Mouse (Mus musculus): ENCODE results near the gene Crb3. TPM values are rescaled to one million over a fixed set of nuclear protein-coding genes. Genes with fewer than 3 reads are reported as not detected.
A peak's percentile ranks its signal among the peaks of the same experiment; 100 is the strongest.

Gene Crb3
- polyA plus RNA-seq, 1 experiment from 2014 or later: 38.6 TPM

DNA sequence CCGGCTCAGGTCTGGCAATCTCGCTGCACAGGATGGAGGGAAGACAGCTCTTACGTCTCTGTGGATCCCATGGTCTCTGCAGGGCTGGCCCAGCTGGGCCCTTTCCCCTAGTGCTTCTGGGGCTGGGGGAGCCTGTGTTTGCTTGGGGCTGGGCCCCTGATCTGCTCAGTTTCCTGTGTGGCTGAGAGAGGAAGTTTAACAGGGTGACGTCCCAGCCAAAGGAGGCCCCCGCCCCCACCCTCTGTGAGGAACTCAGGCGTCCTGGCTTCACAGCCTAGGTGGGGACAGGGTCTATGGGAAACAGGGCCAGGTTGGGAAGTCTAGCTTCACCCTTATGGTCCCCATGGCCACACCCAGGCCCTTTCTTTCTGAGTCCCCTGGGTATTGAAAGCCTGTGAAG, 19.4 kb downstream of the Crb3 start, which contains the start of gene Dennd1c:
Gene Dennd1c (minus strand): TSS at position 179 of the 400 bp plus-strand sequence.
- Histone ChIP-seq H3K27me3 (ENCODE audit: insufficient read depth, low read length) (no peaks in the 10 kb centered on the region), H3K4me1 (ENCODE audit: insufficient read depth) (no peaks in the 10 kb centered on the region), H3K9me3 (ENCODE audit: low read depth, low read length) (no peaks in the 10 kb centered on the region), H3K27ac (ENCODE audit: low read depth) (no peak within 1 kb of the TSS), H3K9ac (no peak within 1 kb of the TSS), H3K4me3 (ENCODE audit: low read depth, low read length) (no peak within 1 kb of the TSS), H3K4me2 (no peak within 1 kb of the TSS), H3K36me3 (ENCODE audit: insufficient read depth) (no peaks in the 10 kb centered on the region)
- DNase-seq (no peak), ATAC-seq (ENCODE audit: insufficient read depth) (peak; percentile 39; the same call in 1 of the 2 replicates)
- 27% methylated on average over 6 of the region's 6 CpGs for WGBS
- no peak for TF ChIP-seq CTCF (IDR thresholded peaks at IDR 0.05; ENCODE audit: low read depth)

DNA sequence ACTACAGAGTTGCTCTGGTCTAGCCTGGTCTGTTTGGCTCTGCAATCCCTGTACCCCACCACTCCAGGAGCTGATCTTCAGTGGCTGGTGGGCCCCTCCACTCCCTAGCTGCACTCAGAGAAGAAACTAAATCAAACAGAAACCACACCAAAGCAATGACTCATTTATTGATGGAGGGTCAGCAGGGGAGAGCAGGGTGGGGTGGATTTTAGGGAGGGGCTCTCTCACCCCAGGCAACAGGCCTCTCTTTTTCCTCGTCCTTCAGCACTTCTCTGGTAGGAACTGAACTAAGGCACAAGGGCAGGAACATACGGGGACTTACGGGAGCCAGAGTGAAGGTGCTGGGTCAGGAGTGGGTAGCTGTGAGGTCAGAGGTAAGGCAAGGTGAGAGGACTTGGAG, 21.0 kb downstream of the Crb3 start:
- Histone ChIP-seq H3K27ac (ENCODE audit: low read depth) (no peak overlapping the region), H3K9me3 (ENCODE audit: low read depth, low read length) (no peaks in the 10 kb centered on the region), H3K9ac (no peak overlapping the region), H3K36me3 (ENCODE audit: insufficient read depth) (no peaks in the 10 kb centered on the region), H3K4me3 (ENCODE audit: low read depth, low read length) (no peak overlapping the region), H3K27me3 (ENCODE audit: insufficient read depth, low read length) (no peaks in the 10 kb centered on the region), H3K4me1 (ENCODE audit: insufficient read depth) (no peaks in the 10 kb centered on the region), H3K4me2 (no peak overlapping the region)
- no peak for TF ChIP-seq CTCF (IDR thresholded peaks at IDR 0.05; ENCODE audit: low read depth)
- ATAC-seq (ENCODE audit: insufficient read depth) (no peak), DNase-seq (no peak)
- 56% methylated on average over 3 of the region's 3 CpGs for WGBS

DNA sequence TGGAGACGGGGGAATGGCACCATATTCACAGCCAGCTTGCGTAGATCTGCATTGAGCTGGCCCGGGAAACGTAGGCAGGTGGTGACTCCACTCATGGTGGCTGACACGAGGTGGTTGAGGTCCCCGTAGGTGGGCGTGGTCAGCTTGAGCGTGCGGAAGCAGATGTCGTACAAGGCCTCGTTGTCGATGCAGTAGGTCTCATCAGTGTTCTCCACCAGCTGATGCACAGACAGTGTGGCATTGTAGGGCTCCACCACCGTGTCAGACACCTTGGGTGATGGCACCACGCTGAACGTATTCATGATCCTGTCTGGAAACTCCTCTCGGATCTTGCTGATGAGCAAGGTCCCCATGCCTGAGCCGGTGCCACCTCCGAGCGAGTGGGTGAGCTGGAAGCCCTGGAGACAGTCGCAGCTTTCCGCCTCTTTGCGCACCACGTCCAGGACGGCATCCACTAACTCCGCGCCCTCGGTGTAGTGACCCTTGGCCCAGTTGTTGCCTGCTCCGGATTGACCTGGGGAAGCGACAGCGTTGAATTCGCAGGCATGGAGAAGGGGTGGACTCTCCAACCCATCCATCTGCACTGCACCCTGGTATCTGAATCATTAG, 22.4 kb downstream of the Crb3 start:
- TF ChIP-seq CTCF (IDR thresholded peaks at IDR 0.05; ENCODE audit: low read depth): no peak
- H3K4me1 ChIP-seq (ENCODE audit: insufficient read depth): no peaks in the 10 kb centered on the region
- no peak overlapping the region for H3K27ac ChIP-seq (ENCODE audit: low read depth)
- H3K36me3 ChIP-seq (ENCODE audit: insufficient read depth): no peaks in the 10 kb centered on the region
- ATAC-seq (ENCODE audit: insufficient read depth): no peak
- WGBS: 93% methylated on average over 31 of the region's 31 CpGs
- no peaks in the 10 kb centered on the region for H3K27me3 ChIP-seq (ENCODE audit: insufficient read depth, low read length)
- H3K9ac ChIP-seq: no peak overlapping the region
- H3K4me3 ChIP-seq (ENCODE audit: low read depth, low read length): no peak overlapping the region
- no peak overlapping the region for H3K4me2 ChIP-seq
- no peak for DNase-seq
- H3K9me3 ChIP-seq (ENCODE audit: low read depth, low read length): no peaks in the 10 kb centered on the region

DNA sequence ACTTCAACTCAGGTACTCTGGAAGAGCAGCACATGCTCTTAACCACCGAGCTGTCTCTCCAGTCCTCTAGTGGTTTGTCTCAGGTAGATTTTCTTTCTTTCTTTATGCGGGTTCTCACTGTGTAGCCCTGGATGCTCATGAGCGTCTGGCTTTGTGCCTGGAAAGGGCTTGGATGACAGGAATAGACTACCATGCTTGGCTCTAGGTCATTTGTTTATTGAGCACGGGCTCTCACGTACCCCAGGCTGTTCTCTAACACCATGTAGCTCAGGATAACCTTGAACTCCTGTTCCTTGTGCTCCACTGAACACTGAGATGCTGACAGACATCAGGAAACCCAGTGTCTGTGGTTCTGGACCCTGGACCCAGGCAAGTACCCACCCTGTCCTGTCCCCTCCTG, 23.6 kb downstream of the Crb3 start:
- no peaks in the 10 kb centered on the region for H3K36me3 ChIP-seq (ENCODE audit: insufficient read depth)
- H3K27me3 ChIP-seq (ENCODE audit: insufficient read depth, low read length): peaks cover 2% of the 10 kb centered on the region; the same call in 1 of the 2 replicates
- no peak for ATAC-seq (ENCODE audit: insufficient read depth)
- H3K4me1 ChIP-seq (ENCODE audit: insufficient read depth): no peaks in the 10 kb centered on the region
- H3K9me3 ChIP-seq (ENCODE audit: low read depth, low read length): no peaks in the 10 kb centered on the region
- TF ChIP-seq CTCF (IDR thresholded peaks at IDR 0.05; ENCODE audit: low read depth): no peak
- no peak overlapping the region for H3K4me2 ChIP-seq
- DNase-seq: no peak
- no peak overlapping the region for H3K4me3 ChIP-seq (ENCODE audit: low read depth, low read length)
- H3K27ac ChIP-seq (ENCODE audit: low read depth): no peak overlapping the region
- no peak overlapping the region for H3K9ac ChIP-seq
- 77% methylated on average over 5 of the region's 5 CpGs for WGBS

DNA sequence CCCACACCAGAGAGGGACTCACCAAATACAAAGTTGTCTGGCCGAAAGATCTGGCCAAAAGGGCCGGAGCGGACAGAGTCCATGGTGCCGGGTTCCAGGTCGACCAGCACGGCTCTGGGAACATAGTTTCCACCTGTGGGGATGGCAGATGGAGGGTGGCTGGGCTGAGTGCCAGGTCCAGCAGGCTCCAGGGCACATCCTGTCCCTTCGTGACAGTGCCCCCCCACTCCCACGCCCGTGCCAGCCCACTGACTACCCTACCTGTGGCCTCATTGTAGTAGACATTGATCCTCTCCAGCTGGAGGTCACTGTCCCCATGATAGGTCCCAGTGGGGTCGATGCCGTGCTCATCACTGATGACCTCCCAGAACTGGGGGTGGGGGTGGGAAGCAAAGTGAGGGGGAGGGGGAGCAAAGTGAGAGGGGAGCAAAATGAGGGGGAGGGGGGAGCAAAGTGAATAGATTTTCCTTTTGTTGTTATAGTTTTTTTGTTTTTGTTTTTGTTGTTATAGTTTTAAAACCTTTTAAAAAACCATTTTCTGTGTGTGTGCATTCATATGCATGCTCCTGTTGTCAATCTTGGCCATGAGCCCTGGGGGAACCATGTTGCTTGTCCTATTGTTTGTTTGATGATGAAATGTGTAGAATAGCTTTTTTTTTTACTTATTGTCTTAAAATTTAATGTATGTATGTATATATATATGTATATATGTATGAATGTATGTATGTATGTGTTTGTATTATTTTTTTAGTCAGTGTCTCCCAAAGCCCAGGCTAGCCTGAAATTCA, 27.3 kb downstream of the Crb3 start:
- H3K27ac ChIP-seq (ENCODE audit: low read depth): no peak overlapping the region
- no peak for TF ChIP-seq CTCF (IDR thresholded peaks at IDR 0.05; ENCODE audit: low read depth)
- no peaks in the 10 kb centered on the region for H3K9me3 ChIP-seq (ENCODE audit: low read depth, low read length)
- no peak for ATAC-seq (ENCODE audit: insufficient read depth)
- H3K27me3 ChIP-seq (ENCODE audit: insufficient read depth, low read length): peaks cover 6% of the 10 kb centered on the region; the same call in 1 of the 2 replicates
- H3K4me1 ChIP-seq (ENCODE audit: insufficient read depth): no peaks in the 10 kb centered on the region
- 80% methylated on average over 11 of the region's 11 CpGs for WGBS
- H3K4me3 ChIP-seq (ENCODE audit: low read depth, low read length): no peak overlapping the region
- H3K9ac ChIP-seq: no peak overlapping the region
- no peak overlapping the region for H3K4me2 ChIP-seq
- DNase-seq: no peak
- no peaks in the 10 kb centered on the region for H3K36me3 ChIP-seq (ENCODE audit: insufficient read depth)

DNA sequence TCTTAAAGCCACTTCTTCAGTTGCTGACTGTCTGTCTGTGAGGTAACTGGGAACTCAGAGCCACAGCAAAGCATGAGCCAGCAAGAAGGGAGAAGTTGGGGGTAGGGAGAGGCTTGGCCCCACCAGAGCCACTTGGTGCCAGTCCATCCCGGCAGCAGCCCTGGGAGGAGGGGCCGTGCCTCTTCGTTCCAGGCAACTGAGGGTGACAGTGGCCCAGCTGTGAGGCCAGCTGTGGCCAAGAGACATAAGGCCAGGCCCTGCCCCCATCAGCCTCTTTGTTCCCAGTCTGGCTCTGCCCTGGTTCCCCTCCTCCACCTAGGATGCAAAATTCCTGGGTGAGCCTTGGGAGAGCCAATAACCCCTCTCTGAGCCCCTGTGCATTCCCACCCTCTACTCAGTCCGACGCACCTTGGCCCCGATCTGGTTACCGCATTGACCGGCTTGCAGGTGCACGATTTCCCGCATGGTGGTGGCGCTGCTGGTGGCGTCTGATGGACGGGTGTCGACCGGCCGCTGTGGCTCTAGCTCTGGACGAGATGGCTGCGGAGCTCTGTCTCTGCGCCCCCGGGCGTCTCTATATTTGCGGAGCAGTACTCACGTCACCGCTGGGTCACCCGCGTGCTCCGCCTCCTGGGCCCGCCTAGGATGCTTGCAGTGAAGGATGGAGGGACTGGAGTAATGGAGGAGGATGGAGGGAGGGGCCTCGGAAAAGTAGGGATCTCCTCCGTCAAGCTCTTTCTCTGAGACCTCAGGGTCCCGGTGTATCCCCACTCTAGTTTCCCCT, 28.3 kb downstream of the Crb3 start, which contains the start of gene Tubb4a:
Gene Tubb4a (minus strand): TSS at position 734 of the 784 bp plus-strand sequence.
- Histone ChIP-seq H3K36me3 (ENCODE audit: insufficient read depth) (no peaks in the 10 kb centered on the region), H3K4me1 (ENCODE audit: insufficient read depth) (no peaks in the 10 kb centered on the region), H3K4me2 (peak within 1 kb of the TSS; percentile 61), H3K27ac (ENCODE audit: low read depth) (no peak within 1 kb of the TSS), H3K4me3 (ENCODE audit: low read depth, low read length) (peak within 1 kb of the TSS; percentile 31), H3K9ac (peak within 1 kb of the TSS; percentile 13; the same call in 1 of the 2 replicates), H3K27me3 (ENCODE audit: insufficient read depth, low read length) (peaks cover 6% of the 10 kb centered on the region; the same call in 1 of the 2 replicates), H3K9me3 (ENCODE audit: low read depth, low read length) (no peaks in the 10 kb centered on the region)
- TF ChIP-seq CTCF (IDR thresholded peaks at IDR 0.05; ENCODE audit: low read depth): peak; percentile 8; the same call in 1 of the 2 replicates
- under 1% methylated on average over 31 of the region's 31 CpGs for WGBS
- ATAC-seq (ENCODE audit: insufficient read depth) (peak; percentile 74), DNase-seq (peak; percentile 57)
